In genomic region chr9:122715046-122715445, GRCm38 (mm10) we compare ENCODE assay signal across 17 mouse cellular contexts. TPM values are rescaled to one million over a fixed set of nuclear protein-coding genes. Genes with fewer than 3 reads are reported as not detected.
"Had no signal": no experiment of that assay in that cellular context is flagged by ENCODE, and none has a peak within 500 bp of the region (broad histone marks: within the 10 kb centered on the region; RNA-seq: fewer than 3 reads in every experiment).

No protein-coding gene starts in this region.

- DNase-seq: kidney, adult 9 months; kidney, postnatal 14 days; kidney, postnatal 4 days; liver; lung, adult 18-20 months; lung, postnatal 14 days; right cerebral cortex, adult 18-20 months; right cerebral cortex, postnatal 14 days; right cerebral cortex, postnatal 4 days; thymus, adult 2 months; thymus, postnatal 14 days; thymus, postnatal 4 days had no signal

RNA-seq across cellular contexts. Expression of gene Topaz1, which starts 32.1 kb away (rescaled TPM):
- total RNA-seq: layer of hippocampus, adult 18-20 months; layer of hippocampus, postnatal 14 days; left cerebral cortex, adult 8-10 months; left cerebral cortex, postnatal 25 days; megakaryocyte, adult 5-6 weeks had no signal
